Mouse (Mus musculus): ENCODE measurements at regions not wholly inside any gene's neighbourhood (a gene's known extent, or its start where the extent isn't known, plus 50 kb on each side); places are given as distances from the start of the nearest gene placed in this dataset.
"Not testable (repeated sequence)": the region's sequence is repeated elsewhere in the genome, so short reads cannot be mapped to it uniquely, and the experiment has no call there.

- peak; percentile 9 to 29 for DNase-seq (ENCODE audit: extremely low spot score in 1 of 2, low spot score in 1 of 2)
Measured at GRCm38 (mm10) chr16:82661015-82661414, 167.2 kb upstream of the Gm21833 start.

- DNase-seq (ENCODE audit: extremely low spot score in 1 of 2, low spot score in 1 of 2), result no peak
Measured at GRCm38 (mm10) chr16:82674926-82675325, 153.3 kb upstream of the Gm21833 start.

GRCm38 (mm10) chr16:82683113-82683512, 145.1 kb upstream of the Gm21833 start:
- DNase-seq (ENCODE audit: extremely low spot score in 1 of 2, low spot score in 1 of 2), result not testable (repeated sequence)

GRCm38 (mm10) chr16:82700922-82701321, 127.3 kb upstream of the Gm21833 start:
- no peak for DNase-seq (ENCODE audit: extremely low spot score in 1 of 2, low spot score in 1 of 2)

- DNase-seq (ENCODE audit: extremely low spot score in 1 of 2, low spot score in 1 of 2), result no peak
Measured at GRCm38 (mm10) chr16:82711161-82711560, 117.0 kb upstream of the Gm21833 start.

GRCm38 (mm10) chr16:82734117-82734516, 94.1 kb upstream of the Gm21833 start:
- DNase-seq (ENCODE audit: extremely low spot score in 1 of 2, low spot score in 1 of 2), result no peak

GRCm38 (mm10) chr16:82758466-82758865, 69.7 kb upstream of the Gm21833 start:
- DNase-seq (ENCODE audit: extremely low spot score in 1 of 2, low spot score in 1 of 2), result no peak
